Mouse (Mus musculus): ENCODE measurements around the gene Capza1. TPM values are rescaled to one million over a fixed set of nuclear protein-coding genes. Genes with fewer than 3 reads are reported as not detected.
A peak's percentile ranks its signal among the peaks of the same experiment; 100 is the strongest.
"Not testable (repeated sequence)": the region's sequence is repeated elsewhere in the genome, so short reads cannot be mapped to it uniquely, and the experiment has no call there.

The Capza1 gene
- total RNA-seq, 2 experiments from 2014 or later = 89.3 to 98.6 TPM

DNA sequence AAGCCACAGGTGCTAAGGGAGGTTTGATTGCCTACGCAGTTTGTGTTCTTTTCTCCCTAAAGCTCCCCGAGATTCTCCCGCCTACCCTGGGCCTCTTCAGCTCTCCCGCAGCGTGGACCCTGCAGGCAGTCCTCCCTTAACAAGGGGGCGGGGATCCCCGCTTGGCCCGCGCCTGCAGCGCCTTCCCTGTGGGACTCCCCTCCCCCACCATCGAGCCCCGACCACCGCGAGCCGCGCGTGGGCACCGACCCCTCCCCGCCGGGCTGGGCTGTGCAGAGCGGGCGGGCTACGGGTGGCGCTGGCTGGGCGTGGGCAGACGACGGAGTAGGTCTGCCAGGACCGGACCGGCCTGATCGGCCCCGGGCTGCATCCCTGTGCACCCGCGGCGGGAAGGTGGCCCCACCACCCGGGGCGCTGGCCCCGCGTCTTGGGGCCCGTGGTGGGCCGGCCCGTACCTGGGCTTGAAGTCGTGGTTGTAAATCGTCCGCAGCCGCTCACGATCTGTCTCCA, 46.8 kb downstream of the Capza1 start:
- DNase-seq = peak; percentile 60 to 82

DNA sequence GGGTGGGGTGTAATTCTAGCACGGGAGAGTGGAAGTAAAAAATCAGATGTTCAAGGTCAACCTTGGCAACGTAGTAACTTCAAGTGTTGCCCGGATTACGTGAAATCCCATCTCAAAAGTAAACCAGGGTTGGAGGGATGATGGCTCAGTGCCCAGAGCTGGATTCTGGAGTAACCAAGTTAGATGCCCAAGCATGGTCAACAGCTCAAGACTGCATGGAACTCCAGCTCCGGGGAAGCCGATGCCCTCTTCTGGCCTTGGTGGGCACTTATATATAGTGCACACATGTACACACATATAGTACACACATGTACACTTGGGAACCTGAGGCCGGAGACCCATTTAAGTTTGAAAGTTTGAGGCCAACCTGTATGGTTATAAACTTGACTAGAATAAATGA, 48.2 kb downstream of the Capza1 start:
- no peak for DNase-seq

DNA sequence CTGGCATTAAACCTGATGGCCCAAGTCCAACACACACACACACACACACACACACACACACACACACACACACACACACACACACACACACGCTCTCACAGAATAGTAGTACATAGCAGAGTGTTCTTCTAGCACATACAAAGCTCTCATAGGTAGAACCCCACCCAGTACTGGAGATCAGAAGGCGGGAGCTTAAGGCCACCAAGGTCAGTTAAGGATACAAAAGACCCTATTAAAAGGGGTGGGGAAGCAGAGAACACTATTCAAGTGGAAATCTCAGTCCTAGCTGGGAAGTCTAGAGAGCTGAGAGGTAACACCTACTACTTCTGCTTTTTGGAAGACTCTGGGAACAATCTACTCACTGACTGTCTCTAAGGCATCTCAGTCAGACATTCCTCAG, 49.0 kb downstream of the Capza1 start:
- DNase-seq = no peak

DNA sequence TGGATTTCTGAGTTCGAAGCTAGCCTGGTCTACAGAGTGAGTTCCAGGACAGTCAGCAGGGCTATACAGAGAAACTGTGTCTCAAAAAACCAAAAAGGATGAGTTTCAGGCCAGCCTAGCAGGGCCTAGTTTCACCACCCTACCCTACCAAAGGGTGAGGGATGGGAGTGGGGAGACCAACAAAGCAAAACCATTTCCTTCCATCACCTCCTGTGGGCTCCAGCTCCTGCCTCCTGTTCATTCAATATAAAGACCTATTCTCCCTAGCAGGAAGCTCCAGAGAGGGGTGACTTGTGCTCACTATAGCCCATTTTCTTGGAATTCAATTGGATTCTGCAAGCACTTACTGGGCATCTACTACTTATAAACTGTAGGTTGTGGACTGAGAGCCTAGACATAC, 49.6 kb downstream of the Capza1 start:
- no peak for DNase-seq

DNA sequence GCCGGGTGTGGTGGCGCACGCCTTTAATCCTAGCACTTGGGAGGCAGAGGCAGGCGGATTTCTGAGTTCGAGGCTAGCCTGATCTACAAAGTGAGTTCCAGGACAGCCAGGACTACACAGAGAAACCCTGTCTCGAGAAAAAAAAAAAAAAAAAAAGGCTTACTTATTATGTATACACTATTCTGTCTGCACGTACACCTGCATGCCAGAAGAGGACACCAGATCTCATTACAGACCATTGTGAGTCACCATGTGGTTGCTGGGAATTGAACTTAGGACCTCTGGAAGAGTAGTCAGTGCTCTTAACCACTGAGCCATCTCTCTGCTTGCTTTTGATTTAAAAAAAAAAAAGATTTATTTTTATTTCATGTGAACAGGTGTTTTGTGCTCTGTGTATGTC, 51.1 kb downstream of the Capza1 start:
- not testable (repeated sequence) for DNase-seq

DNA sequence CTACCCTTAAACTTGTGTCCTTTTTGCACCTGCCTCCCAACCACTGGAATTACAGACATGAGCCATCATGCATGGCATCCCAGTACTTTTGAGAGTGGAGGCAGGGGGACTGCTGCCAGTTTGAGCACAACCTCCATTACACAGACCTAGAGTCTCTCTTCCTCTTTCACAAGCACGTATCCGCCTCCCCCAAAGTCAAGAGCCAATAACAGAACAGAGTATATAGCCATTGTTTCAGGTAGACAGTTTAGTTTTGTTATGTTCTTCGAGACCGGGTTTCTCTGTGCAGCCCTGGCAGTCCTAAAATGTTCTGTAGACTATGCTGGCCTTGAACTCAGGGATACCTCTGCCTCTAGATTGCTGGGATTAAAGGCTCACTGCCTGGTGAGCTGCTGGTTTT, 52.1 kb downstream of the Capza1 start:
- no peak for DNase-seq

DNA sequence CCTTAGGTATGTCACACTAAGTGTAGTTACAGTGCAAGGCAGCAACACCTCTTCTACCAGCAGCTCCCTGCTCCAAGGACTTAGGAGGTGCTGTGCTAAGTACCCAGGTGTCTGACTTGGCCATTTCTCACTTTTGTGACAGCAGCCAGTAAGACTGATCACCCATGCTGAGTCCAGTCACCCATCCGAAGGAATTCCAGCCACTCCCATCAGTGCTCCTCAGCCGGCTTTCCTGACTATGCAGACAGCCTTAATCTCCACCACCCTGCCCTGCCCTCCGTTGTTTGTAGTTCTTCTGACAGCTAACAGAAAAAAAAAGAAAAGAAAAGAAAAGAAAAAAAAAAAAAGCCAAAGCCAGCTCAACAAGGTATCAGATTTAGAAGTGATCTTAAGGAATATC, 52.6 kb downstream of the Capza1 start:
- no peak for DNase-seq

DNA sequence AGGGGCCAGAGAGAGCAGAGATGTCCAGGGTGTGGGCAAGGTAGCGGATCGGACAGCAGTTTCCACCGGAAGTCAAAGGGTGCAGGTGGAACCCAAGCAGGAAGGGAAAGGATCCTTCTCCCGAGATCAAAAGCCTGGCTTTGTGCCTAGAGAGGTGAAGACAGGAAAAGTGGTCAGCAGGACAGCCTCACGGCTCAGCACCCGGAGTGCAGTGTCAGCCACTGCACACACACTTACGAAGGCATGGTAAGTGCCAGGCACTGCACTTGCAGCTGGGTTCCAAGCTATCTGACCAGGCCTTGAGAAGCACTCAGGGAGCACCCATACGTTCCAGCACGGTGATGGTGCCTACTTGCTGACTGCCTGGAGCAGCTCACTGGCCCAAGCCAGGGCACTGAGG, 58.8 kb downstream of the Capza1 start:
- no peak for DNase-seq

DNA sequence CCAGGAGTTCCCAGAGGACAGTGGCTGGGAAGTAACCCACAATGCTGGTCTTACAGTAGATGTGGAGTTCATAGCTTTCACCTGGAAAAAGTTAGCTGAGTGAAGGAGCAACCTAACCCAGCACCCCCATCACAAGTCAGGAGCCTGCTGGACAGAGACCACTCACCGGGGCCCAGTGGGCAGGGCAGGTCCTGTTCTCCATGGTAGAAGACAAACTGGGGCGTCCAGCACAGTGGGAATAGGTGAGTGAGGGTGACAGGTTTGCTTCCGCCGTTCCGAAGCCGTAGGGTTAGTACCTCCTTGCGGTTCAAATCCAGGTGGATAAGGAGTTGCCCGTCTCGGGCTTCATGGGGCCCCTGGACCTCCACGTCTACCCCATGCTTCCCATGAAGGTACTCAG, 60.0 kb downstream of the Capza1 start:
- no peak for DNase-seq

DNA sequence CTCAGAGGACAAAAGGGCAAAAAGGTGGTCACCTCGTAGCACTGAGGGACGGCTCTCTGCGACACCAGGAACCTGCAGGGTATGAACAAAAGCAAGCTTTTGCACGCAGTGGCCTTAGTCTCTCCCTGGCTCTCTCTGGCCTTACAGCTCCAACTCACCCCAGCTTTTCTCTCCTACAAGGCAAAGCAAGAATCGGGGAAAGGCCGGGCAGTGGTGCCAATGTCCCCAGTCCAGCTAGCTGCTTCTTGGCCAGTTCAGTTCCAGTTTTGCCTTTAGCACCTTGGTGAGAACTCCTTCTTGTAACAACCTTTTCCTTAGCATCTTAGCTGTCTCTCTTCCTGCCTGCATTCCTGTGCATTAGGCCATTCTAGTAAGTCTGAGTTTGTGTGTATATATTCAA, 62.8 kb downstream of the Capza1 start:
- no peak for DNase-seq

DNA sequence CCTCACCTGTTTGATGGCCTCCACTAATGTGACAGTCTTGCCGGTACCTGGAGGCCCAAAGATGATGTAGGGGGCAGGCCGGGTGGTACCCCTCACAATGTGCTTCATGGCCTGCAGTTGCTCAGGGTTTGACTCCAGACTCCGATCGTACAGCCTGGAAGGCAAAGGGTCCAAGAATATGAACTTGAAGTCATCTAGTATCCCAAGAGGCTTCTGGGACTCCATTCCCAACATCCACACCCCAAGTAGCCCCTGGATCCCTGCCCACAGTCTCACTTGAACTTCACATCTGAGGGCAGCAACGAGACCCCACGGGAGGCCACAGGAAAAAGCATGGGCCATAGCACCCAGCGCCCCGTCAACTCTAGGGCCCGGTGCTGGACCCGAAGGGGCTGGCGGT, 63.6 kb downstream of the Capza1 start:
- no peak for DNase-seq

DNA sequence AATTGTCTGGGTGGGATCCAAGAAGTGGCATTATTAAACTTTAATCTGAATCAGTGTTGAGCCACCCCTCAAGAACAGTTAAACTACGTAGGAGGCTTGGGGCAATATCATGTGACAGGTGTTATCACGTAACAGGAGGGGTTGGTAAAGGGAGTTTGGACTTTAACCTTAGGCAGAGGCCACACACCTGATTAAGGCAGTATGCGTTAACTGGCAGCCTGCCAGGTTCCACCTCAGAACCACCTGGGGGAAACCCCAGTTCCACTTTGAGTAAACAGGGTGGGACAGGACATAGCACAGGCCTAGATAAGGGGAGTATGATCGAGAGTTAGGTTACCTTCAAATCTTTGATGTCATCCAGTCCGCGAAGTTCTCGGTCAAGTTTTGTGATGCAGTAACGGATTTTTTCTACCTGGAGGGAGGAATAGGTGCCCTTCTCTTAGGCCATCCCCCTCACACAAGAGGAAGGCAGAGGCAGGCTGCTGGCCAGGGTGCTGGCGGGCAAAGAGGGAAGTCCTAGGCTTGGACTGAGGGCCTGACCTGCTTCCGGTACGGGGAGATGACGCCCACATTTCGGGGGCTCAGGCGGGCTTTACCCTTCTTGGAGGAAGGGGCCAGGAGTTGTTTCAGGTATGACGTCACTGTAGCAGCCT, 67.7 kb downstream of the Capza1 start:
- no peak for DNase-seq

DNA sequence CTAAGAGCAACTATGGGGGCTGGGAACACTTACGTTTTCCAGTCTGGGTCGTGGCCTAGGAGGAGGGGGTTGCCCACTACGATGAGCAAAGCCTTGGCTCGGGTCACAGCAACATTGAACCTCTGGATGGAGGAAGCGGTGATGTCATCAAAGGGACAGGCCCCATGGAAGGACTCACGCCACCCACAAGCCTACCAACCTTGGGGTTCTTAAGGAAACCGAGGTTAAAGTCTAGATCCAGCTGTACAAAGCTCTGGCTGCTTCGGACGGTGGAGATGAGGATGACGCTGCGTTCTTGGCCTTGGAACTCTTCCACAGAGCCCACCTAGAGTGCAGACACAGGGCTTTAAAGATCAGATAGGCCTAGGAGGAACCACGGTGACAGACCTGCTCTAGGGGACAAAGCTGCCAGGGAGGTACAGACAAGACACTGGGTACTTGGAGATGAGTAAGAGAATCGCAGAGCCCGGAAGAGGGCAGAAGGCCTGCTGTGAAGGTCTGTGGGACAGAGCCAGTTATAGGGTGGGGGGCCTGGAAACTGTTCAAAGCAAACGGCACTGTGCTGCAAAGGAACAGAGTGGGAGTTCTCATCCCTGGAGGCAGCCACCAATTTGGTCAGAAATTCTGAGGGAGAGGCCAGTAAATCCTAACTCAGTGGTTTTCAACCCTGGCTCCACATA, 68.5 kb downstream of the Capza1 start:
- peak; percentile 32 to 40 for DNase-seq

DNA sequence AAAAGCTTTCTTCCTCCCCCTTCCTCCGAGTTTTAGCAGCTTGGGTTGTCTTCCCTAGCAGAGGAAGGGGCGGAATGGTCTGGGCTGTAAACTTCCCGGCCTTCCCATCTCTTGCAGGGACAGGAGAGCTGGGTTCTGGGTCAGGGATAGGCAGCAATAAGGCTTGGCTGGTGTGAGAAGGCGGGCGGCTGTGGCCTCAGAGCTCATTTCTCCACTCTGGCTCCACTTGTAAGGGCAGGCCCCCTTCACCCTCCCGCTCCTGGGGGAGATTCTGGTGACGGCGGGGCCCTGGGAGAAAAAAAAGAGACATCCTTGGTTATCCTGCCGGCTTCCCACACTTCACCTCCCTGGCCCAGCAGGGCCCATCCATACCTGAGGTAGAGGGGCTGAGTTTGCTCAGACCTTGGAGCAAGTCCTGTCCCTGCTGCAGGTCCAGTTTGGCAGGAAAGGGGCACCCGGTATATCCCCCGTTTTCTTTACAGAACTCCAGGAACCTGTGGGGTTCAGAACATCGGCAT, 69.3 kb downstream of the Capza1 start:
- DNase-seq = peak in 1 of 2 experiments; percentile 18

DNA sequence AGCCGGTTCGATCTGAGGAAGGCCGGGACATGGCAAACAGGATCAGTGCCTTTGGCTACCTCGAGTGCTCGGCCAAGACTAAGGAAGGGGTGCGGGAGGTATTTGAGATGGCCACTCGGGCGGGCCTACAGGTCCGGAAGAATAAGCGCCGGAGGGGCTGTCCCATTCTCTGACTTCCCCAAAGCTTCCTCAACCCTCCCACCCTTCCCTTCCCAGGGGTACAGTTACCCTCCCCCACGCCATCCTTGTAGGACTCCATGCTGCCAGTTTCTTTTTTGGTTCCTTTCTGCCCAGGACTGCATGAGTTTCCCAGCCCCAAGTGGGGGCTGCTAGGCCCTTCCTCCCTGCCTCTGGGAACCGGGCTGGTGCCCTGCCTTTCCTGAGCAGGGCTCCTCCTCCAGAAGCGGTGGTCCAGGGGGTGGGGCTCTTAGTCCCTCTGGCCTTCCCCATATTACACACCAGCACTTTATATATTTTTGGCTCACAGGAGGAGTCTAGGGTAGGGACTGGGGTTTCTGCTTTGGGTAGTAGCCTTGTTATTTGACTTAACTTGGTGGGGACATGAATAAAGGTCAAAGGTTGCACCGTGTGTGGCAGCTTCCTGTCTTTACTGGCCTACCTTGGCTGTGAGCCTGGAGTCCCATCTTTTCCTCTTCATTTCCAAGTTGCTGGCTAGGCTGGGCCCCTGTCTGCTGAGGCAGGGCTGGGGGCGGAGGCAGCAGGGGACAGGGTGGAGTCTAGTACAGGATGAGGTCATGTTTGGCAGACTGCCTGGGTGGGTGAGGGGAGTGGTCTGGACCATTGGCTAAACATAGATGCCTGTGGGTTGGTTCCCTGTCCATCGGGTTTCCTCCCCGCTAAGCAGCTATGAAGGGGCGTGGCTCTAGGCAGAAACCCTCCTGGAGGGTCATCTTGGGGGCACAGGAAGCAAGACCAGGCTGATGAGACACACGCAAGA, 70.2 kb downstream of the Capza1 start:
- peak; percentile 88 to 92 for DNase-seq

DNA sequence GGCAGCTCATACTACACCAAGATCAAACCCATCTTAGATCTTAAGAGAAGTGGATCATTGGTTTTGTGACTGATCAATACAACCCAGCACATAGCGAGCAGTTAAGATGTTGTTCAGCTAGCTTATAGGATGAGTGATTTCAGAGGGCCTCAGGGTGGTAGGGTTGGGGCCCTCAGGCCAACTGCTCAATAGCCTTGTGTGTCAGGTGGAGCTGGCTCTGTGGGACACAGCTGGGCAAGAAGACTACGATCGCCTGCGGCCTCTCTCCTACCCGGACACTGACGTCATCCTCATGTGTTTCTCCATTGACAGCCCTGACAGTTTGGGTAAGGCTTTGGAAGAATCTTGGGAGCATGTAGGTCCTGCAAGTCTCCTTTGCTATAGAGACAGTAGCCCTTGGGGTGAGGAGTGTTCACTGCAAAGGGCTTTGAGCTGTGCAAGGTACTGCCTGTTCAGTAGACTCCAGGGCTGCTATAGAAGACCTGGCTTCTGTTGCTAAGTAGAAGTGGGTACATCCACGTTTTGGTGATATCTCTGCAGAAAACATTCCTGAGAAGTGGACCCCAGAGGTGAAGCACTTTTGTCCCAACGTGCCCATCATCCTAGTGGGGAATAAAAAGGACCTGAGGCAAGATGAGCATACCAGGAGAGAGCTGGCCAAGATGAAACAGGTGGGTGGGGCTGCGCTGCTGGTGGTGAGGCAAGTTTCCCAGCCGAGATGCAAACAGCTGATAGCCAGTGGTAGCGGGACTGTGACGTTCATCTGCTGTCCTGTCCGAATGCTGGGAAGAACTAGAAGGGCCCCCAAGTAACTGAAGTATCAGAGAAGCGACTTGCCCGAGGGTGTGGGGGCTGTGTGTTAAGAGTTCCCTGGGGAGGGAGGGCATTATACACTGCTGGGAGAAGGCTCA, 71.7 kb downstream of the Capza1 start:
- DNase-seq = no peak

DNA sequence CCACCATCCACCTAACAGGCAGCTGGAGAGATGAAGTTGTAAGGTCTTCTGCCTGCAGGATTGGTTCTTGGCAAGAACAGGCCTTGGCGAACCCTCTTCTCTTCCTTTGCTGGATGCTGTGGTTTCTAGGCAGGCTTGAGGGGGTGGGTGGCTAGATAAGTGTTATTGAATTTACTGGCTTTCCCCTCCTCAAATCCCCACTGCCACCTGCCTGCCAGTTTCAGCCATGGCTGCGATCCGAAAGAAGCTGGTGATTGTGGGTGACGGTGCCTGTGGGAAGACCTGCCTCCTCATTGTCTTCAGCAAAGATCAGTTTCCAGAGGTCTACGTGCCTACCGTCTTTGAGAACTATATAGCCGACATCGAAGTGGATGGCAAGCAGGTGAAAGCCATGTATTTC, 72.6 kb downstream of the Capza1 start:
- DNase-seq = no peak

DNA sequence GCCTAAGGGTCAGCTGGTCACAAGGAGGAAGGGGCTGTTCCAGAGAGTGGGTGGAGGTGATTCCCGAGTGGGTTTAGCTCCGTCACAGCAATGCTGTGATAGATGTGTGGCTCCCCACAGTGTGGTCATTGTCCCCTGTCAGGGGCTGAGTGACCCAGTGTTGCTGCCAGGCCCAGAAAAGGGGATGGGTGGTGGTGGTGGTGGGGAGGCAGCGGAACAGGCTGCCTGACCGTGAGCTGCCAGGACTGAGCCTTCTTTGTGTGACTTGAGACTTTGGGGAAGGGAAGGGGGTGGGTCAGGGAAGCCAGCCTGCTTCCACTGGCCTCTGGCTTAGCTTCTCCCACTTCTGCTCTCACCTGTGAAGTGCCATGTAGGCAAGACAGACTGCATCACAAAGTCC, 73.3 kb downstream of the Capza1 start:
- DNase-seq = peak in 1 of 2 experiments; percentile 13

DNA sequence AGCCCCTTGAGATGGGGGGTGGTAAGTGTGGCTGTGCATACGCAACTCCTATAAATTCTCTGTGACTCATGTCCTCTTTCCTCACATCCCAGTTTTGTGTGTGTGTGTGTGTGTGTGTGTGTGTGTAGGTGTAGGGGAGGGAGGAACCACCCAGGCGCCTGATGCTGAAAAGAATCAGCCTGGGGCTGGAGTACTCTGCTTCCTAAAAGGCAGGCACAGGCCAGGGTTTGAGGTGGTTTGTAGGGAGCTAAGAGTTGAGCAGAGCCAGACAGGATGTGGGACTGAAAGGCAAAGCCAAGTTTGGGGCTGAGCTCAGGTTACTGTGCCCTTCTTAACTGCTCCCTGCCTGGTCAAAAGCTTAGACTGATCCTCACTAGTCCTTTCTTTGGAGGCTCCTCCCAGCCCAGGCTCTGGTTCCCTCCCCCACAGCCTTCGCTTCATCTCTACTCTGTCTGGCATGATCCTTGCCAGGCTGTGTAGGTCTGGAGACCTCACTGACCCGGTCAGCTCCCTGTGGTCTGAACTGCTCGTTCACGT, 73.8 kb downstream of the Capza1 start:
- DNase-seq = peak in 1 of 2 experiments; percentile 42

DNA sequence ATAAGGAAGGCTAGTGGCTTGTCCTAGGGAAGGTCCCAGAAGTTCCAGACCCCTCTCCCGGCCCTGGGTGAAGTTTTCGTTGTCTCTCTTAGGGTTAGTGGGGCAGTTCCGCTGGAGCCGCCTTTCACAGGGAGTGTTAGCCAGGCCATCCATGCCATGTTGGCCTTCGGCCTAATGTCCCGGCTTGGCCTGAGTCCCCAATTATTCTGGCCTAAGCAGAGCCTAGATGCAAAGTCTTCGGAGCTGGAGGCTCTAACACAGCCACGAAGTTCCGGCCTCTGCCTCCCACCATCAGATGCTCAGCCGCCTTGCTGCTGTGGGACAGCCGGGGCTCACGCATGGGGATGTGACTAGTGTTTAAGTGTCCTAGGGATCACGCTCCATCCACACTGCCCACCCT, 74.5 kb downstream of the Capza1 start:
- peak; percentile 54 to 60 for DNase-seq

DNA sequence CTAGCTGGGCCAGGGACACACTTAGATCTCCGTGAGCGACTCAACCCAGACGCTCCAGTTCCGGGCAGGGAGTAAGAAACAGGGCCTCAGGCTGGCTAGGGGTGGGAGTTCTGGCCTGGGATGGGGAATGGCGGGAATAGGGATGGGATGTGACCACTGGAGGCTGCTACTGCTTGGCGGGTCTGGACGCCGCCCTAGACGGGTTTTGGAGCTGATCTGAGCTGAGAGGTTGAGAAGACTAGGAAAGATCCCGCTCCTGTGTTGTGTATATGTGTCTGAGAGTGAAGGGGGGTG, 75.0 kb downstream of the Capza1 start:
- DNase-seq = peak; percentile 20 to 26
